Mouse (Mus musculus): ENCODE data around the gene Sympk.

The Sympk gene

GRCm38 (mm10) chr7:19024096-19024506 is at the start of gene Sympk:
Sympk (plus strand) TSS chr7:19024377.
- peak; percentile 96 for DNase-seq

- no peak for DNase-seq
Measured at GRCm38 (mm10) chr7:18978381-18978780, 45.8 kb upstream of the Sympk start.

GRCm38 (mm10) chr7:18986503-18986902 is 37.7 kb upstream of the Sympk start:
- DNase-seq = no peak

GRCm38 (mm10) chr7:18987100-18987499 is 37.1 kb upstream of the Sympk start, which contains the start of gene Nanos2:
Nanos2 (plus strand) TSS chr7:18987400.
- DNase-seq = no peak

GRCm38 (mm10) chr7:18987747-18988146 is 36.4 kb upstream of the Sympk start:
- no peak for DNase-seq

GRCm38 (mm10) chr7:18988780-18989179 is 35.4 kb upstream of the Sympk start:
- no peak for DNase-seq

GRCm38 (mm10) chr7:18989995-18990394 is 34.2 kb upstream of the Sympk start:
- no peak for DNase-seq

- peak; percentile 97 for DNase-seq
Measured at GRCm38 (mm10) chr7:18990601-18991295, 33.4 kb upstream of the Sympk start, which contains the start of gene Mypop. Mypop (plus strand) TSS chr7:18991245.

- no peak for DNase-seq
Measured at GRCm38 (mm10) chr7:18991660-18992293, 32.4 kb upstream of the Sympk start.

GRCm38 (mm10) chr7:18992294-18992675 is 31.9 kb upstream of the Sympk start:
- DNase-seq = no peak

GRCm38 (mm10) chr7:18993036-18993435 is 31.1 kb upstream of the Sympk start:
- DNase-seq = no peak

- no peak for DNase-seq
Measured at GRCm38 (mm10) chr7:18998835-18999234, 25.3 kb upstream of the Sympk start.

- no peak for DNase-seq
Measured at GRCm38 (mm10) chr7:19000421-19000820, 23.8 kb upstream of the Sympk start.

GRCm38 (mm10) chr7:19001066-19001806 is 22.9 kb upstream of the Sympk start:
- peak; percentile 80 for DNase-seq

- DNase-seq = no peak
Measured at GRCm38 (mm10) chr7:19001807-19002085, 22.4 kb upstream of the Sympk start.

GRCm38 (mm10) chr7:19002115-19002514 is 22.1 kb upstream of the Sympk start:
- no peak for DNase-seq

GRCm38 (mm10) chr7:19002848-19003498 is 21.2 kb upstream of the Sympk start:
- peak; percentile 78 for DNase-seq

- peak; percentile 92 for DNase-seq
Measured at GRCm38 (mm10) chr7:19003902-19004630, 20.1 kb upstream of the Sympk start, which contains the start of gene Irf2bp1. Irf2bp1 (plus strand) TSS chr7:19004044.

GRCm38 (mm10) chr7:19004631-19005079 is 19.5 kb upstream of the Sympk start:
- no peak for DNase-seq

GRCm38 (mm10) chr7:19005417-19006121 is 18.6 kb upstream of the Sympk start:
- no peak for DNase-seq

- DNase-seq = peak; percentile 84
Measured at GRCm38 (mm10) chr7:19006476-19006875, 17.7 kb upstream of the Sympk start.

Data from liver (tissue).